Mouse (Mus musculus) C2C12 (cell line): ENCODE results near the gene Dcaf7.

Experiments
- CTCF ChIP-seq: IDR thresholded peaks from one replicate; pipeline ENCODE4 v1.5.1; 2011; ENCODE audit not compliant: control insufficient read depth, insufficient read depth, insufficient read length
- MAX ChIP-seq: IDR thresholded peaks from one replicate; pipeline ENCODE4 v1.6.1; 2011; ENCODE audit warnings: mild to moderate bottlenecking, control low read depth

DNA sequence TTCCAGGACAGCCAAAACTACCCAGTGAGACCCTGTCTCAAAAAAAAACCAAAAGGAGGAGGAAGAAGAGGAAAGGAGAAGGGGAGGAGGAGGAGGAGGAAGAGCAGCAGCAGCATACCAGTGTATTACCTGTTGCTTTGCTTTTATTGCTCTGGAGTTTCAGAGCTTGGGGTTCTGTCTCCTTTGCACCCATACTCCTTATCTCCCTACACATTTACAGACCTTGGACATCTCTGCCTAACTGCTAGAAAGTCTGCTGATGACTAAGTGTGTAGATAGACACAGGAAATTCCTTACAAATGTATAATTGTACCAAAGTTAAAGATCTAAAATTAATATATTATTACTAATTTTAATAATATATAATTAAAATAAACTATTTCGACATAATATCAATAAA is 8.6 kb downstream of the Dcaf7 start:
- no peak for TF ChIP-seq MAX
- TF ChIP-seq CTCF, result no peak
